Comparison of ENCODE assay signal across 18 mouse cellular contexts in genomic region chr2:35667746-35668145, GRCm38 (mm10).
DNase-seq lines count a peak whose midpoint lies in the region; ATAC-seq and TF ChIP-seq lines count a peak whose summit lies in the region.
"Had no signal": no experiment of that assay in that cellular context is flagged by ENCODE, and none has a peak within 500 bp of the region (broad histone marks: within the 10 kb centered on the region; RNA-seq: fewer than 3 reads in every experiment).

No protein-coding gene starts in this region.

- H3K4me3 ChIP-seq in embryonic facial prominence, embryonic 13.5 days: no peak overlapping the region
- H3K4me3 ChIP-seq in embryonic facial prominence, embryonic 10.5 days: no peak overlapping the region
- H3K4me3 ChIP-seq in hindbrain, embryonic 13.5 days: no peak overlapping the region
- H3K4me3 ChIP-seq in hindbrain, postnatal 0 days (ENCODE audit: low read length): no peak overlapping the region
- H3K4me3 ChIP-seq in neural tube, embryonic 13.5 days: no peak overlapping the region
- H3K4me3 ChIP-seq: heart, adult 2 months; heart, embryonic 12.5 days had no signal

- no peak for ATAC-seq in embryonic facial prominence, embryonic 13.5 days (ENCODE audit: insufficient number of reproducible peaks, insufficient read depth, low FRiP score, low TSS enrichment, low read depth)
- no peak for ATAC-seq in hindbrain, embryonic 13.5 days (ENCODE audit: low FRiP score)
- no peak for ATAC-seq in hindbrain, postnatal 0 days
- no peak for ATAC-seq in neural tube, embryonic 13.5 days (ENCODE audit: low read depth)
- ATAC-seq: forebrain, embryonic 14.5 days; hindbrain, embryonic 16.5 days had no signal

- no peak overlapping the region for H3K9ac ChIP-seq in embryonic facial prominence, embryonic 13.5 days
- 0 out of 2 replicates have a peak overlapping the region, but pooled peaks have one; percentile 39 for H3K9ac ChIP-seq in hindbrain, embryonic 13.5 days
- no peak overlapping the region for H3K9ac ChIP-seq in hindbrain, postnatal 0 days (replicated peaks; ENCODE audit: low read length)
- H3K9ac ChIP-seq in neural tube, embryonic 13.5 days: peak overlapping the region; percentile 47; the same call in 1 of the 2 replicates
- H3K9ac ChIP-seq: heart, embryonic 12.5 days had no signal

- no peaks in the 10 kb centered on the region for H3K27me3 ChIP-seq in embryonic facial prominence, embryonic 13.5 days
- H3K27me3 ChIP-seq in embryonic facial prominence, embryonic 10.5 days (replicated peaks; ENCODE audit: low read depth, poor library complexity, severe bottlenecking): no peaks in the 10 kb centered on the region
- no peaks in the 10 kb centered on the region for H3K27me3 ChIP-seq in hindbrain, embryonic 13.5 days
- no peaks in the 10 kb centered on the region for H3K27me3 ChIP-seq in hindbrain, postnatal 0 days (ENCODE audit: insufficient read depth, low read length)
- no peaks in the 10 kb centered on the region for H3K27me3 ChIP-seq in neural tube, embryonic 13.5 days
- H3K27me3 ChIP-seq: heart, embryonic 12.5 days had no signal

- no peak overlapping the region for H3K4me2 ChIP-seq in embryonic facial prominence, embryonic 13.5 days
- no peak overlapping the region for H3K4me2 ChIP-seq in hindbrain, embryonic 13.5 days
- no peak overlapping the region for H3K4me2 ChIP-seq in hindbrain, postnatal 0 days (ENCODE audit: low read depth, low read length)
- H3K4me2 ChIP-seq in neural tube, embryonic 13.5 days: no peak overlapping the region
- H3K4me2 ChIP-seq: heart, embryonic 12.5 days had no signal

- no peaks in the 10 kb centered on the region for H3K9me3 ChIP-seq in embryonic facial prominence, embryonic 13.5 days
- no peaks in the 10 kb centered on the region for H3K9me3 ChIP-seq in embryonic facial prominence, embryonic 10.5 days
- H3K9me3 ChIP-seq in hindbrain, embryonic 13.5 days: no peaks in the 10 kb centered on the region
- no peaks in the 10 kb centered on the region for H3K9me3 ChIP-seq in hindbrain, postnatal 0 days (ENCODE audit: low read length)
- H3K9me3 ChIP-seq in neural tube, embryonic 13.5 days: no peaks in the 10 kb centered on the region
- H3K9me3 ChIP-seq: heart, embryonic 12.5 days had no signal

- TF ChIP-seq CTCF in hindbrain, postnatal 0 days (IDR thresholded peaks at IDR 0.05; ENCODE audit: low read depth): no peak
- no peak for TF ChIP-seq CTCF in brain, embryonic 14.5 days (IDR thresholded peaks at IDR 0.05; ENCODE audit: borderline replicate concordance, extremely low read depth, insufficient read depth, insufficient read length)

- H3K36me3 ChIP-seq in embryonic facial prominence, embryonic 13.5 days: peaks cover 19% of the 10 kb centered on the region
- H3K36me3 ChIP-seq in embryonic facial prominence, embryonic 10.5 days (replicated peaks): peaks cover 65% of the 10 kb centered on the region
- H3K36me3 ChIP-seq in hindbrain, embryonic 13.5 days: no peaks in the 10 kb centered on the region
- no peaks in the 10 kb centered on the region for H3K36me3 ChIP-seq in hindbrain, postnatal 0 days (ENCODE audit: insufficient read depth, low read length)
- H3K36me3 ChIP-seq in neural tube, embryonic 13.5 days: no peaks in the 10 kb centered on the region

- WGBS in embryonic facial prominence, embryonic 13.5 days: 86% methylated on average over 8 of the region's 8 CpGs
- WGBS in embryonic facial prominence, embryonic 10.5 days: 90% methylated on average over 8 of the region's 8 CpGs
- WGBS in hindbrain, embryonic 13.5 days: 67% methylated on average over 8 of the region's 8 CpGs
- 51% methylated on average over 8 of the region's 8 CpGs for WGBS in hindbrain, postnatal 0 days
- 70% methylated on average over 8 of the region's 8 CpGs for WGBS in neural tube, embryonic 13.5 days

- no peak for TF ChIP-seq POLR2A in brain, embryonic 14.5 days (IDR thresholded peaks at IDR 0.05; ENCODE audit: borderline replicate concordance, extremely low read depth, insufficient read depth, insufficient read length, poor library complexity, severe bottlenecking)

- H3K27ac ChIP-seq in embryonic facial prominence, embryonic 13.5 days: 0 out of 2 replicates have a peak overlapping the region, but pooled peaks have one; percentile 4
- H3K27ac ChIP-seq in embryonic facial prominence, embryonic 10.5 days (replicated peaks): no peak overlapping the region
- no peak overlapping the region for H3K27ac ChIP-seq in hindbrain, embryonic 13.5 days
- no peak overlapping the region for H3K27ac ChIP-seq in hindbrain, postnatal 0 days
- no peak overlapping the region; the same call in 1 of the 2 replicates for H3K27ac ChIP-seq in neural tube, embryonic 13.5 days (replicated peaks)
- H3K27ac ChIP-seq: heart, adult 2 months had no signal

- no peak for DNase-seq in embryonic facial prominence, embryonic 10.5 days (ENCODE audit: low spot score)
- DNase-seq in hindbrain, postnatal 0 days (ENCODE audit: low spot score): no peak
- no peak for DNase-seq in neural tube, embryonic 10.5 days (ENCODE audit: extremely low spot score, low spot score)
- peak; percentile 59 for DNase-seq in brain, embryonic 14.5 days (ENCODE audit: low read depth)
- DNase-seq in urinary bladder, postnatal 36 days (ENCODE audit: low spot score in 2 of 2): no peak
- DNase-seq: adrenal gland, adult 8-10 months; adrenal gland, postnatal 36 days; cerebellum, postnatal 14 days; gastrocnemius, postnatal 10 days; heart, adult 2 months; heart, postnatal 36 days; kidney, adult 2 months had no signal

- H3K4me1 ChIP-seq in embryonic facial prominence, embryonic 13.5 days: peaks cover 87% of the 10 kb centered on the region
- peaks cover 81% of the 10 kb centered on the region for H3K4me1 ChIP-seq in embryonic facial prominence, embryonic 10.5 days
- peaks cover 92% of the 10 kb centered on the region for H3K4me1 ChIP-seq in hindbrain, embryonic 13.5 days (replicated peaks)
- peaks cover 55% of the 10 kb centered on the region for H3K4me1 ChIP-seq in hindbrain, postnatal 0 days (ENCODE audit: insufficient read depth, low read length)
- peaks cover 98% of the 10 kb centered on the region for H3K4me1 ChIP-seq in neural tube, embryonic 13.5 days (replicated peaks)

Comparison
In these comparisons a context has a peak if more than half of its experiments do, and no peak if none do; other contexts are left out.
1. H3K9ac ChIP-seq: peak in hindbrain, embryonic 13.5 days (single experiment) and neural tube, embryonic 13.5 days (single experiment); none in embryonic facial prominence, embryonic 13.5 days (single experiment) and hindbrain, postnatal 0 days (single experiment).